Mouse (Mus musculus) heart, embryonic 14.5 days (tissue): ENCODE measurements around the gene Cyp2u1. TPM values are rescaled to one million over a fixed set of nuclear protein-coding genes. Genes with fewer than 3 reads are reported as not detected.

Source experiments
- ATAC-seq: fragments of 200-750 bp; cut with Nextera tagmentation; 2 replicates; pipeline ENCODE4 v1.8.0; 2017; ENCODE audit warnings: low read depth, moderate TSS enrichment; ENCODE audit not compliant: insufficient number of reproducible peaks, insufficient read depth, low FRiP score
- H3K27ac ChIP-seq, 2 experiments: fragments of 200-500 bp in 1 of 2; fragments of 300-500 bp in 1 of 2; sonication (generic) in 1 of 2; replicated peaks in 1 of 2; 2 replicates each; pipeline ENCODE4 v1.5.1; 2012 to 2014; ENCODE audit warnings: low read depth in 2 of 2, low read length in 2 of 2, control low read depth in 1 of 2, mild to moderate bottlenecking in 1 of 2, mixed read lengths in 1 of 2; ENCODE audit not compliant: control insufficient read depth in 1 of 2, insufficient read depth in 1 of 2
- H3K27me3 ChIP-seq: fragments of 300-500 bp; sonication (generic); 2 replicates; pipeline ENCODE4 v1.6.1; 2014; ENCODE audit warnings: mild to moderate bottlenecking, low read length, control low read depth; ENCODE audit not compliant: control insufficient read depth, insufficient read depth
- H3K36me3 ChIP-seq: fragments of 300-500 bp; sonication (generic); 2 replicates; pipeline ENCODE4 v1.6.1; 2014; ENCODE audit warnings: mild to moderate bottlenecking, control low read depth, low read length, mixed read lengths; ENCODE audit not compliant: control insufficient read depth, insufficient read depth
- H3K4me1 ChIP-seq, 2 experiments: fragments of 200-500 bp in 1 of 2; fragments of 300-500 bp in 1 of 2; sonication (generic) in 1 of 2; 2 replicates each; pipeline ENCODE4 v1.6.1; 2012 to 2014; ENCODE audit warnings: low read length in 2 of 2, control low read depth in 1 of 2, mixed read lengths in 1 of 2; ENCODE audit not compliant: control insufficient read depth in 2 of 2, insufficient read depth in 2 of 2
- H3K4me2 ChIP-seq: fragments of 300-500 bp; sonication (generic); 2 replicates; pipeline ENCODE4 v1.6.1; 2014; ENCODE audit warnings: mild to moderate bottlenecking, low read length
- H3K4me3 ChIP-seq, 2 experiments: fragments of 200-500 bp in 1 of 2; fragments of 300-500 bp in 1 of 2; sonication (generic) in 1 of 2; 2 replicates each; pipeline ENCODE4 v1.5.1; 2012 to 2014; ENCODE audit warnings: low read length in 2 of 2, mild to moderate bottlenecking in 2 of 2, control low read depth in 1 of 2, low read depth in 1 of 2, moderate library complexity in 1 of 2; ENCODE audit not compliant: control insufficient read depth in 1 of 2, insufficient read depth in 1 of 2
- H3K9ac ChIP-seq: fragments of 300-500 bp; sonication (generic); 2 replicates; pipeline ENCODE4 v1.6.1; 2014; ENCODE audit warnings: mild to moderate bottlenecking, low read length
- H3K9me3 ChIP-seq: fragments of 300-500 bp; sonication (generic); 2 replicates; pipeline ENCODE4 v1.6.1; 2016; ENCODE audit warnings: low read length, control low read depth; ENCODE audit not compliant: control insufficient read depth
- WGBS: fragments of 180-500 bp; shearing (Covaris S2); extraction: QIAGEN DNeasy Blood & Tissue Kit; methylation state at CpG from one replicate; pipeline ENCODE4 v1.1.7; 2014; 5-methylcytosine and 5-hydroxymethylcytosine counted together
- polyA plus RNA-seq: library from polyadenylated mRNA; unstranded; fragments of >200 nt; fragmentation: Nextera tagmentation; extraction: Ambion mirVana; gene quantifications from 2 replicates; pipeline ENCODE4 v1.2.1, GENCODE M21; 2014

Cyp2u1 gene
- polyA plus RNA-seq, 1 experiment from 2014 or later = 13.2 TPM

DNA sequence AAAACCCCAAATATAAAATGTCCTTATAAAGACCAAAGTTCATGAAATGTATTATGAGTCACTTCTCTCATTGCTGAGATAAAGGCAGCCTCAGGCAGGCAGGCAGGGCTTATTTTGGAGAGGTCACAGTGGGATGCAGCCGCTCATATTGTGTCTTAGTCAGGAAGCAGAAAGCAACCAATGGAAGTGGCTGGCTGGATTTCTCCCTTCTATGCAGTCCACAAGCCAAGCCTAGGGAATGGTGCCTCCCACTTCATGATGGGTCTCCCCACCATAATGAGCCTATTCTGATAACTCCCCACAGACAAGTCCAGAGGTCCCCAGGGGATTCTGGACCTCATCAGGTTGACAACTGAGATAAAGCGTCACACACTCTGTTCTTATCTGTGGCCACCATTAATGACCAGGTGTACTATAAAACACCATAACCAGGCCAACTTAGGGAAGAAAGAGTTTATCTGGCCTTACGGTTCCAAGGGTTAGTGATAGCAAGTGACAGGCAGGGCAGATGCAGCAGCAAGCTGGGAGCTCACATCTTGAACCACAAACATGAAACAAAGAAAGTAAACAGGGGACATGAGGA lies 47.5 kb downstream of the Cyp2u1 start:
- ATAC-seq = no peak
- Histone ChIP-seq H3K27me3 (no peaks in the 10 kb centered on the region), H3K9me3 (0 out of 2 replicates have a peak, but pooled peaks cover 4% of the 10 kb centered on the region), H3K9ac (no peak overlapping the region), H3K4me3 (no peak overlapping the region), H3K4me1 (peaks cover 22 to 41% of the 10 kb centered on the region in 2 experiments), H3K4me2 (no peak overlapping the region), H3K27ac (no peak overlapping the region), H3K36me3 (0 out of 2 replicates have a peak, but pooled peaks cover 3% of the 10 kb centered on the region)
- 60% methylated on average over 3 of the region's 3 CpGs for WGBS

GRCm38 (mm10) chr3:131254991-131255390 lies 48.0 kb downstream of the Cyp2u1 start:
- Histone ChIP-seq H3K9ac (no peak overlapping the region), H3K27ac (no peak overlapping the region), H3K4me3 (no peak overlapping the region), H3K36me3 (0 out of 2 replicates have a peak, but pooled peaks cover 3% of the 10 kb centered on the region), H3K4me1 (peaks cover 24 to 42% of the 10 kb centered on the region in 2 experiments), H3K27me3 (no peaks in the 10 kb centered on the region), H3K9me3 (0 out of 2 replicates have a peak, but pooled peaks cover 4% of the 10 kb centered on the region), H3K4me2 (no peak overlapping the region)
- ATAC-seq = no peak
- WGBS = 95% methylated on average over 4 of the region's 4 CpGs

DNA sequence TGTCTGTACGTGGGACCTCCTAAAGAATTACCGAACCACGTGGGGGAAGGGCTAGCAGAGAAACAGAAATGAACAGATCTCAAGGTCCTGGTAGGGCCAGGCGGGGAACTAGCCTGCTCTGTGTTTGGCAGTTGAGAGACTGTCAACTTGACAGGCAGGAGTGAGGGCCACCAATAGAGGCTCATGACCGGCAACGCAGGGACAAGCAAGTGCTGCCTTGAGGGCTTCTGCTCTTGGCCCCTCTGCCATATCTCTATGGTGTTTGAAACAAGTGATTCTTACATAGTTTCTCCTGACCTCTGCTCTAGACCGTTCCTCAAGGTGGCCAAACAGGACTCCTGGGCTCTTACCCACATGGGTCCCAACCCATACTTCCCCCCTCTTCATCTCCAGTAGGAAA lies 51.4 kb downstream of the Cyp2u1 start:
- Histone ChIP-seq H3K4me1 (peaks cover 24 to 34% of the 10 kb centered on the region in 2 experiments), H3K27me3 (no peaks in the 10 kb centered on the region), H3K27ac (peak overlapping the region in 1 of 2 experiments; percentile 21; a peak in 1 of 4 replicates), H3K9ac (no peak overlapping the region), H3K36me3 (peaks cover 34% of the 10 kb centered on the region), H3K9me3 (0 out of 2 replicates have a peak, but pooled peaks cover 4% of the 10 kb centered on the region), H3K4me2 (no peak overlapping the region), H3K4me3 (no peak overlapping the region)
- WGBS = 40% methylated on average over 7 of the region's 7 CpGs
- 0 out of 2 replicates have a peak, but pooled peaks have one; percentile 24 for ATAC-seq

DNA sequence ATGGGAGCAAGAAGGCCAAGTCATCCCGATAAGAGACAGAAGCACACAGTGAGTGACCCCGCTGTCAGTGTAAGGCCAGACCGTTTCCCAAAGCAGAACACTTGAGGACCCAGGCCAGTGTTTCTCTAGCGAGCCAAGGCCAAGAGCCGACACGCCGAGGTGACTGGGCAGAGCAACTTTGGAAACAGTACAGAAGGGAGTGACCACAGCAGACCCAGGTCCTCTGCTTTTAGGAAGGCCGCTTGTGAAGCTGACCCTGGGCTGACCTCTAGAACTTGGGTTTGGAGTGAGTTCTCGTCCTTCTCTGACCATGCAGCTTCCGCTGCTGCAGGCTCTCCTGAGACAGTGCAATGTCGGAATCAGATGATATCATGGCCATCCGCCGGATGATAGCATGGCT lies 52.0 kb downstream of the Cyp2u1 start:
- no peak overlapping the region; a peak in 1 of 4 replicates for H3K27ac ChIP-seq
- no peak for ATAC-seq
- H3K9me3 ChIP-seq = 0 out of 2 replicates have a peak, but pooled peaks cover 4% of the 10 kb centered on the region
- H3K4me3 ChIP-seq = no peak overlapping the region
- H3K4me1 ChIP-seq = peaks cover 28 to 40% of the 10 kb centered on the region in 2 experiments
- no peaks in the 10 kb centered on the region for H3K27me3 ChIP-seq
- no peak overlapping the region for H3K4me2 ChIP-seq
- H3K36me3 ChIP-seq = peaks cover 40% of the 10 kb centered on the region
- H3K9ac ChIP-seq = no peak overlapping the region
- 56% methylated on average over 13 of the region's 13 CpGs for WGBS

DNA sequence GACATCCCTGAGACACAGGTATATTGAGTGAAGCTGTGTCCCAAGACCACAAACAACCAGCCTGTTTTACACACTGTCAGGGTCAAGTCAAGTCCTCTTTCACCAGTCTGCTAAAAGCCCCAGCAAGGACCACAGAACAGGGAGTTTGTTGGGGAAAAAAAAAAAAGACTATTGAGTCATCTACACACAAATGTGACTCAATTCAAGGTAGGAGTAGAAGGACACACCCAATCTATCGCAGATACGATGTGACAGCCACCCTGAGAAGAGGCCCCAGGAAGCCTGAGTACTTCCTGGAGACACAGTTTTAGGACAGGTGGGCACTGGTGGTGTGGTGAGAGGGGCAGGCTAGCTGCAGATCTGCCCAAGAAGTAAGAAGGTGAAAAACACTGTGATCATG lies 52.7 kb downstream of the Cyp2u1 start:
- no peaks in the 10 kb centered on the region for H3K27me3 ChIP-seq
- WGBS = 74% methylated on average over 2 of the region's 2 CpGs
- H3K4me1 ChIP-seq = peaks cover 30 to 44% of the 10 kb centered on the region in 2 experiments
- no peak for ATAC-seq
- H3K9ac ChIP-seq = no peak overlapping the region
- H3K4me2 ChIP-seq = no peak overlapping the region
- H3K4me3 ChIP-seq = no peak overlapping the region
- H3K36me3 ChIP-seq = peaks cover 41% of the 10 kb centered on the region
- no peak overlapping the region for H3K27ac ChIP-seq
- 0 out of 2 replicates have a peak, but pooled peaks cover 4% of the 10 kb centered on the region for H3K9me3 ChIP-seq

DNA sequence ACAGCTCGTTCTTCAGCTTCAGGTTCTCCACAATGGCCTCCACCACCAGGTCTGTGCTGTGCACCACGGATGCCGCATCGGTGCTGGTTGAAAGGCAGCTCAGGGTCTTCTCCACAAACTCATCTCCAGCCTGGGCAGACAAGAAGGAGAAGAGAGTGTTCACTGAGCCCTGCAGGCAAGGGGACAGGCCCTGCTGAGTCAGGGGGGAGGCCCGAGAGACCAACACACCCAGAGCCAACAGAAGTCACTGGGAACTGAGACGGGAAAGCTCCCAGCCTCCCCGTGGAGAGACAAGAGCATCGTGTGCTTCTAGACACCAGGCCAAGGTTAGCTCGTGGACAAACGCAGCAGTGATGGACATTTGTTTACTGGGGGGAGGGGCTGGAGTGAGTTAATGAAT lies 54.6 kb downstream of the Cyp2u1 start:
- H3K27me3 ChIP-seq = no peaks in the 10 kb centered on the region
- H3K36me3 ChIP-seq = peaks cover 59% of the 10 kb centered on the region
- no peak for ATAC-seq
- H3K4me1 ChIP-seq = peaks cover 33 to 44% of the 10 kb centered on the region in 2 experiments
- H3K27ac ChIP-seq = no peak overlapping the region
- H3K4me2 ChIP-seq = no peak overlapping the region
- H3K9me3 ChIP-seq = 0 out of 2 replicates have a peak, but pooled peaks cover under 1% of the 10 kb centered on the region
- 88% methylated on average over 10 of the region's 10 CpGs for WGBS
- no peak overlapping the region for H3K9ac ChIP-seq
- no peak overlapping the region for H3K4me3 ChIP-seq

- H3K4me1 ChIP-seq = peaks cover 33 to 42% of the 10 kb centered on the region in 2 experiments
- H3K36me3 ChIP-seq = peaks cover 59% of the 10 kb centered on the region
- no peaks in the 10 kb centered on the region for H3K27me3 ChIP-seq
- no peaks in the 10 kb centered on the region for H3K9me3 ChIP-seq
- H3K9ac ChIP-seq = no peak overlapping the region
- 89% methylated on average over 5 of the region's 5 CpGs for WGBS
- H3K4me3 ChIP-seq = no peak overlapping the region
- H3K27ac ChIP-seq = no peak overlapping the region
- ATAC-seq = no peak
- no peak overlapping the region for H3K4me2 ChIP-seq
Observed at GRCm38 (mm10) chr3:131247851-131248250, 55.2 kb downstream of the Cyp2u1 start.
